Mouse (Mus musculus) retina, postnatal 1 day (tissue): ENCODE data around the gene Dazap1.

Source experiments
- DNase-seq: peaks from one replicate; pipeline ENCODE4 v3.0.0-alpha.2; 2012

Dazap1 gene

DNA sequence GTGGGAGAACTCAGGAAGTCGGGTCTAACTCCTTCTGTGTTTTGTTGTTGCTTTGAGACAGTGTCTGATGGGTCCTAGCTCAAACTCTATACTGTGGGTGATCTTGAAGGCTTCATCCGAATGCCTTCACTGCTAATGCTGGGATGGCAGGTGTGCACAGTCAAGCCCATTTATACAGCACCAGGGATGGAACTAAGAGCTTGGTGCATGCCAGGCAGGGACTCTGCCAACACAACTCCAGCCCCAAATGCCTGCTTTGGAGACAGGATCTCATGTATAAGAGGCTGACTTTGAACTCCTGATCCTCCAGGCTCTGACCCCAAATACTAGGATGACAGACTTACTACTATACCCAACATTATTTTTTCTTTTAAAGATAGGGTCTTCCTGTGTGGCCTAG lies 11.2 kb upstream of the Dazap1 start:
- DNase-seq: no peak

DNA sequence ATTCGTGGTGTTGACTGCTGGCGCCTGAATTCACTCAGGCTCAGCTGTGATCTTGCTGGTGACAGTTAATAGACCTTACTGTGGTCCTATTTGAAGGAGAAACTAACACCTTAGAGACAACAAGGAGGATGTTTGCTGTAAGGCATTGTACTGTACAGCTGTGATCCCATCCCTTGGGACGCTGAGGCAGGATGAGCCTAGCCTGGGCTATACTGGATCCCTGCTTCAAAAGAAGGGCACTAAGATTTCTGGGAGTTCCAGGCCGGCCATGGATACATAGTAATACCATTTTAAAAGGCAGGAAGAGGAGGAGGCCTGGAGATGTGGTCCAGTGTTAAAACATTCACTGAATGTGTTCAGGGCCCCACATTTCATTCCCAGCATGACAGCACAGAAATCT lies 10.7 kb upstream of the Dazap1 start:
- no peak for DNase-seq

DNA sequence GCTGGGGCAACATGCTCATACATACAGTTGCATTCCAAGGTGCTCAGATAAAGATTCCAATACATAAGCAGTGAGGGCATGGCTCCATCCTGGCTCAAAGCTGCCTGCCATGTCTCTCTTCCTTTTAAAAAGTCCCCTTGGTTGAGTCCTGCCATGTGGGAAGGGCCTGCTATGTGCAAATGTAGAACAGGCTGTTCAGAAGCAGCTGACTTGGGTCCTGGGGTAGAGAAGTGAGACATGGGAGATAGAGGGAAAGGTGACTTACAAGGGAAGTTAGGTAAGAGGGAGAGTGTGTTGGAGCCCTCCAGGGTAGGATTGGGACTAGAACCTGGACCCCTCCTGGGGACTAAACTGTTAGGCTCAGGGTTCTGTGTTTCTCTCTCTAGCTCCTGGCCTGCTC lies 9.3 kb upstream of the Dazap1 start:
- no peak for DNase-seq

DNA sequence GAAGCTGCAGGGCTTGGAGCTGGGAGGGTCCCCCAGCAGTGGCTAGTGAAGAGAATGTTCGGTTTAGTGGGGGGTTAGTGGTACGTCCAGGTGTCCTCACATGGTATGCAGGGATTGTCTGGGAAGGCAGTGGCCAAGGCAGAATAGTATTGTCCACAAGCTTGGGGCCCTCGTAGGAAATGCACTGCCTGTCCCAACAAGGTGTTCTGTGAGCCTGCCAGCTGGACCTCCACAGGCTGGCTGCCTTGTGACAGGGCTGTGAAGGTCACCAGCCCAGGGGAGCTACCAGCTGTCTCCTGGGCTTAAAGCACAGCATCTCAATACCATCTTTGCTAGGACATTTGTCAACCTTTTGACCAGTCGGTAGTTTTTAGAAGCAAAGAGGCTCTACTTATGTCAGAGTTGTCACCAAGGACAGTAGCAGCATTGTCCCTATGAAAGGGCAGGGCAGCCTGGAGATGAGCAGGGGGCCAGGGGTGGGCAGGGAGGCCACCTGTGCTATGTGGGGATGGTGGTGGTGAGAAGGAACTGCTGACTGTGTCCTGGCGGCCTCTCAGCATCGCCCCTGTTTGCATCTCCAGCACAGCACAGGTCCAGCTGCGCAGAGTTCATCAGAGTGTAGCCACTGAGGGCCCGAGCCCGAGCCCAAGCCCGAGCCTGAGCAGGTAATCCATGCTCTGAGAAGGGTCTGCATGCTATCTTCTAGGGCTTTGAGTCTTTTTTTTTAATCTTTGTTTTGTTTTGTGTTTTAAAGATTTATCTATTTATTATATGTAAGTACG lies 8.6 kb upstream of the Dazap1 start:
- no peak for DNase-seq

DNA sequence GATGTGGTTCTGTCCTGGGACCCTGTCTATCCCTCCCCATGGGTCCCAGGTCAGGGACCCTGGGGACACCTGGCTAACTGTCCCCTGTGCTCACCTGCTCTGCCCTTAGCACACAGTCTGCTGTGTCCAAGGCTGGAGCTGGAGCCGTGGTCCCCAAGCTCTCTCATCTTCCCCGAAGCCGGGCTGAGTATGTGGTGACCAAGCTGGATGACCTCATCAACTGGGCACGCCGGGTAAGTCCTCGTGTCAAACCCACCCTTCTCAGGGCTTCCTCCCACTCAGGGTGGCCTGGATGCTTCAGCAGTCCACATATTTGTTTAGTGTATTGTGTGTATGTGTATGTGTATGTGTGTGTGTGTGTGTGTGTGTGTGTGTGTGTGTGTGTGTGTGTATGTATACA lies 7.7 kb upstream of the Dazap1 start:
- no peak for DNase-seq

DNA sequence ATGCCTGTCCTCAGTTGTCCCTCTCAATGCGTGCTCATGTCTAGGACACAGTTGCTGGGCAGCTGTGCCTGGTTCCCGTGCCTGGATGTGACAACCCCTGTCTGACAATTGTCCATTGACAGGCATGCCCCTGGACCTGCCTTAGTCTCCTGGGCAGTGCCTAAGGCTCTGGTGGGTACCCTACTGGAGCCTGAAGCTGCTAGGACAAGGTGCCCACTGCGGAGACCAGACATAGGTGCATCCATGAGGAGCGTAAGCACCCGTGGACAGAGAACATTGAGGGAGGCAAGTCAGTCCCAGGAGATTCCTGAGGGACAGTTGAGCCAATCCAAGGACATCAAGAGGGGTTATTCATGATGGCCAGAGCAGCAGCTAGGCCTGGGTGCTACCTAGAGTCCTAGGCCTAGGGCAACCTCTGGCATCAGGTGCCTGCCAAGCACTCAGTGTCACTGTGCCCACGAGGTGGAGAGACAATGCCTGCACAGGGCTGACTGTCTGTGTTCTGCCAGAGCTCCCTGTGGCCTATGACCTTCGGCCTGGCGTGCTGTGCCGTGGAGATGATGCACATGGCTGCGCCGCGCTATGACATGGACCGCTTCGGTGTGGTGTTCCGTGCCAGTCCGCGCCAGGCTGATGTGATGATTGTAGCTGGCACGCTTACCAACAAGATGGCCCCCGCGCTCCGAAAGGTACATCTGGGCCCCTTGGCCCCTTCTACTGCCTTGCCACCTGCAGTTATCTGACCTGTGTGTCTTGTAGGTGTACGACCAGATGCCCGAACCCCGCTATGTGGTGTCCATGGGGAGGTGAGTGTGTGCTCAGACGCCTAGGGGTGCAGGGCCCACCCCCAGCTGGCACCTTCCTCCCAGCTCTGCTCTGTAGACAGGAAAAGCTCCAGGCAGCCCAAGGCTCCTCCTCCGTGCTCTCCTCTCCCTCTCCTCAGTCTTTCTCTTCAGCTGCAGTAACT lies 6.7 kb upstream of the Dazap1 start:
- no peak for DNase-seq

DNA sequence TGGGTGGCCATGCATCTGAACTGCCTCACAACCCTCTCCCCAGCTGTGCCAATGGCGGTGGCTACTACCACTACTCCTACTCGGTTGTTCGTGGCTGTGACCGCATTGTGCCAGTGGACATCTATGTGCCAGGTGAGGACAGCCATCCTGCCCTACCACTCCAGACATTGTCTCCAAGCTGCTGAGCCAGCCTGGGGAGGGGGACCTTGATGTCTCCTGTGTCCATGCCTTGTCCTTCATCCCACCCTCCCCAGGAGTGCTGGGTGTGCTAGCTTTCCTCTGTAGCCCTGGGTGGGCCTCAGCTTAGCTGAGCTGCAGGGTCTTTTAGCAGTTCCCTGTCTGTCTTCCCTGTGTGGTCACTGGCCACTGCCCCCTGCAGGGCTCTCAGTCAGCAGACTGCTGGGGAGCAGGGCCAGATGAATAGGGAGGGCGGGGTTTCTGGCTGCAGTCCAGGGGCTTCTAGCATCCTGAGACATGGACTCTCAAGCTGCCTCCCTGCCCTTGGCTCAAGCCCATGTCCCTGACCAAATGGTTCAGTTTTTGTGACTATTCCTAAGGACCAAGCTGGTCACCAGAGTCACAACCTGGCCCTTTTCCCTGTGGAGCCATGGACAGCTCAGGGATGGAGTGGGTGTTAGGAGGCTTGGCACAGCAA lies 5.3 kb upstream of the Dazap1 start:
- DNase-seq: peak; percentile 43

DNA sequence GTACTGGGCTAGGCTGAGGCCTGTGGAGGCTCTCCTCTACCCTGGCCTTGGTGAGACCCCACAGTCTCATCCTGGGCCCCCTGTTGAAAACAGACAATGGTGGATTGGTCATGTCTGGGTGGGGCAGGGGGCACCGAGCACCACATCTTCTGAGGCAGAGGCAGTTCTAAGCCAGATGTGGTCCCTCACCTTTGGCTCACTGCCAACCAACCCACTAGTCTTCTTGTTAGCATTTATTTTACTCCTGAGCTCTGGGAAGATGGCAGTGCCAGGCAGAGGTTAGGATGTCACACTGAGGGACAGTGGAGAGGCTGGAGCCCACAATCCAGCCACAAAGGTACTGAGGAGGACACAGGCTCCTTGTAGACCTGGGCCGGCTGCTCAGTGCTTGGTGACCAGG lies 3.4 kb upstream of the Dazap1 start:
- DNase-seq: no peak

DNA sequence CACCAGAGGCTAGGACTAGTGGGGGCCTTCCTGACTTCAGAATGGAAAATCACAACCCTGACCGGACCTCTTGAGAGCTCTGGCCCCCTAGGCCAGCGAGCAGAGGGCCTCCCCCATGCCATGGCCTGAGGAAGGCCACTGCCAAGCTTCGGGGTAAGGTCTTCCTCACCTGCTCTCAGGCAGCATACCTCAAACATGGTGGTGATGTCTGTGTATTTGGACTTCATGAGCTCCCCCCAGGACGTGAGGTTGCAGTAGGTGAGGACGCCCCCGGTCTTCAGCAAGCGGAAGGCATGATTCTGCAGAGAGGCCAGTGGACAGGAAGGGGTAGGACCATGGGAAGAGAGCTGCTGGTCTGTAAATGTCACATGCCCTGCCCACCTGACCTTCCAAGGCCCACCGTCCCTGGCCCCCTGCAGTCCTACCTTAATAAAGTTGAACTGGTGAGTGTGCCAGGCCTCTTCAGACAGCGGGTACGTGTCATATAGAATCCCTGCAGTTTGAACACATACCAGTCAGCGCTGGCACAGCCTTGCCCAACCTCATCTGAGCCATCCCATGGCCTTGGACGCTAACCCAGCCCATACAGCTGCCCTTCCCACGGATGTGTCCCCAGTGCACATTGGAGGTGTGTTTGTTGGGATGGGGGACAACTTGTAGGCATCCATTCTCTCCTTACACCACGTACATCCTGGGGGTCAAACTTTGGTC lies 2.4 kb upstream of the Dazap1 start:
- no peak for DNase-seq

DNA sequence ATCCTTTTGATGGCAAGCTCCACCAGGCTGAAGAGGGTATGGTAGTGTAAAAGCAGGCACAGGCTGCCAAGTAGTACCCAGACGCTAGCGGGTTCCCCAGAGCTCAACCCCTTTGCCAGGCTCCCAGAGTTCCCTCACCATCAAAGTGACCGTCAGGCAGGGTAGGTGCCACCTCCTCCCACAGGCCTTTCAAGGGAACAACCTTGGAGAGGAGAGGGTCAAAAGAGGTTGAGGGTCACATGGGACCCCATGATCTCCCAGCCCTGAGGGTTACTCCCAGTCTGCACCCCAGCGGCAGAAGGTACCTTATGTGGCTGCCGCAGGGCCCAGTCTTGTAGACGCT lies 1.9 kb upstream of the Dazap1 start:
- no peak for DNase-seq

DNA sequence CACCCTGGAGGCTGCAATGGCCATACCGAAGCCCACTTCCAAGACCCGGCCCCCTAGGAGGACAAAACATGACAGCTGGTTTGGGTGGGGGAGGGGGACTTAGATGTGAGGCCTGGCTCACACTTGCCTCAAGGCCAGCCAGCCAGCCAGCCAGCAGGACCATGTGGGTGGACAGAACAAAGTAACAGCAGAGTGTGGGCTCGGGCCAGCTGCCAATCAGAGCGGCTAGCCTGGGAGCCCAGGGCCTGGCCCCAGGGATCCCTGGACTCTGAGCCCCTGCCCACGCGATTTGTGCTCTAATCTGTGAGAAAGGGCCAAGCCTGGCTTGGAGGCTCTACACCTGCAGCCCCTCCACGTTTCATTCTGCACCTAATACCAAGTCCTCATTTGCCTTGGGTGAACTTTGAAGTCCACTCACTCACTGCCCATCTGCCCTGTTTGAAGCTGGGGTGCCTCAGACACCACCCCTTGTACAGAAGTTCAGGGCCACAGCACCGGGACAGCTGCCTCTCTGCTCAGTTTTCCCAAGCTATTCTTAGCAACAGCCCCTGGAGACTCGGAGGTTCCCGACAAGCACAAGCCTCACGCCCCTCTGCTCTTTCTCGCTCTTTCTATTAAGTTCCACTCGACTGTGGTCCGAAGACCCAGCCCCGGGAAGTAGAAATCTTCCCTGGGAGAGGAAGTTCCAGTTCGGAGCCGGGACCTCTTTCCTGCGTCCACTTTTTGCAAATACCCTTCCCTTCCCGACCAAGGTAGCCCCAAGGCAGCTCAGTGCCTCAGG lies 1.2 kb upstream of the Dazap1 start:
- peak; percentile 82 for DNase-seq

DNA sequence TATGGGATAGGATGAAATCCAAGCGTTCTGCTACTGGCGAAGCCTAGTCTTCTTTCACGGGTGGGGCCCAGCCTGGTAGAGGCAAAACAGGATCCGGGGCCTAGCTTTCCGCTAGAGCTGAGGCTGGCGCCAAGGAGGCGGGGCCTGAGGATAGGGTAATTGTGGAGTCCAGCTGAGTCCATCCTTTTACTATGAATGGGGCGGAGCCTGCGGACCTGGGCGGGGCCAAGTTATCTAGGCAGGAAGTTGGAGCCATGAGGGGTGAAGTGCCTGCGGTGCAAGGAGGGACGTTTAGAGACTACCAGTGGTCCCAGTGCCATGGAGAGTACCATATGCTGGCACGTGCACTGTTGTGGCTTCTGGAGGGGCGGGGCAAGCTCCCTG lies 291 bp downstream of the Dazap1 start:
- peak; percentile 96 for DNase-seq

DNA sequence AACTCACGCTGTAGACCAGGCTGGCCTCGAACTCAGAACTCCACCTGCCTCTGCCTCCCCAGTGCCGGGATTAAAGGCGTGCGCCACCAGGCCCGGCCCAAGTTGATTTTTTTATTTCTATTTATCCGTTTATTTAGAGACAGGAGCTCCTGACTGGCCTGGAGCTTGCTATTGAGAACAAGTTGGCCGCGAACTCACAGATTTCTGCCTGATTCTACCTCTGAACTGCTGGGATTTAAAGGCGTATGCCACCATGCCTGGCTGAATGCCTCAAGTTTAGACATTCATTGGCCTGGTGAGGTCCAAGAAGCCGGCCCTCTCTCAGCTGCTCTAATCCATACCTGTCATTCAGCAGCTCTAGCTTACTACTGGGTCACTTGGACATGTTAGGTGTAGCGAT lies 883 bp downstream of the Dazap1 start:
- DNase-seq: no peak

DNA sequence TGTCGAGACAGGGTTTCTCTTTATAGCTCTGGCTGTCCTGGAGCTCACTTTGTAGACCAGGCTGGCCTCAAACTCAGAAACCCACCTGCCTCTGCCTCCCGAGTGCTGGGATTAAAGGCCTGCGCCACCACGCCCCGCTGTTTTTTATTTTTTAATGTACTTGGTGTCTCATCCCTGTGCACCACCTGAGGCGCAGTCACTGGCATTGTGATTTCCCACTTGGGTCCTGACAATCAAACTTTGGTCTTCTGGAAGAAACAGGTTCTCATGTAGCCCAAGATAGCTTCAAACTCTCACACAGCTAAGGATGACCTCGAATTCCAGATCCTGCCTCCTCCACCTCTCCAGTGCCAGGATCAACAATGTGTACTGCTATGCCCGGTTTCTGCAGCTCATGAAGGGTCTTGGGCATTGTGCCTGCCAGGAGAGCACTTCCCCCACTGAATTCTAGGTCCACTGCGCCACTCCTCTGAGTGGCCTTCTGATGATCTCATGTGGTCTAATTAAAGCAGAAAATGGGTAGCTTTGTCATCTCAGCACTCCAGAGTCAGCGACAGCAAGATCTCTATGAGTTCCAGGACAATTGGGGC lies 1.6 kb downstream of the Dazap1 start:
- no peak for DNase-seq

DNA sequence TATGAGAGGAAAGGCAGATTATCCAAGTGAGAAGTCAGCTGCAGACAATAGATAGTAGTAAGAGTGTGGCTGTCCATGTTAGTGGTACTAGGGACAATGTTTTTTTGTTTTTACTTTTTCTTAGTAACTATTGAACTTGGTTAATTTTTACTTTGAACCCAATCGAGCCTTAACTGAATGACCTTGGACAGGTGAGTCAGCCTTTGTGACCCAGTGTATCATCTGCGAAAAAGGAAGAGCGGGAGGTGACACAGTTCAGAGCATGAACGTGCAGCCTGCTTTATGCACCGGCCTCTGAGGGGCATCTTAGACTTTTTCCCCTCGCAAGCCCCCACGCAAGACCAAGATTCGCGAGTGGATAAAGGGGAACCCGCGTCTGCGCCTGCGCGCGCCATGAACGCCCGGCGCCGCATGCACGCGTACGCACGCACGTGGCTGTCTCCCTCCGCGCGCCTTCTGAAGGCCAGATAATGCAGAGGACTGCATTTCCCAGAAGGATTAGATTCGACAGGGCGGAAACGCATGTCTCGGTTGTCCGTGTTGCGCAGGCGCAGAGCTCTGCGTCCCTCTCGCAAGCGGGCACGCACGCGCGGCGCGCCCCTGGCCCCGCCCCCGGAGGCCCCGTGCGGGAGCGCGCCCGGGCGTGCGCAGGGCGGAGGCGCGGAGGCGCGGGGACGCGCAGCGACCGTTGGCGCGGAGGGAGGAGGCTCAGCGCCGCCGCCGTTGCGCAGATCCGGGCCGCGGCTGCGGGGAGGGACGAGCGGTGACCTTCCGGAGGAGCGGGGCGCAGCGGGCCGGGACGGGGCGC lies 3.3 kb downstream of the Dazap1 start:
- peak; percentile 99 for DNase-seq

DNA sequence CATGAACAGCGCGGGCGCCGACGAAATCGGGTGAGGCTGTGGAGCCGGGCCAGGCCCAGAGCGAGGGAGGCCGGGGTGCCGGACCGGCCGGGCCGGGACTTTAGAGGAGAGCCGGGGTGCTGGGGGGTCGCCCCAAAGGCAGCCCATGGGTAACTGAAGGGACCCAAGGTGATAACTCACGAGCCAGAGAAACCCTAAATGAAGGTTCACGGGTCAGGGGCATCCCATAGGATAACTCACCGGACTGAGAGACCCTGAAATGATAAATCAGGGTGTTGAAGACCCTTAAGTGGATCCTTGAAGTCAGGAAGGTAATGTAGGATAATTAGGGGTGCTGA lies 3.8 kb downstream of the Dazap1 start:
- no peak for DNase-seq

DNA sequence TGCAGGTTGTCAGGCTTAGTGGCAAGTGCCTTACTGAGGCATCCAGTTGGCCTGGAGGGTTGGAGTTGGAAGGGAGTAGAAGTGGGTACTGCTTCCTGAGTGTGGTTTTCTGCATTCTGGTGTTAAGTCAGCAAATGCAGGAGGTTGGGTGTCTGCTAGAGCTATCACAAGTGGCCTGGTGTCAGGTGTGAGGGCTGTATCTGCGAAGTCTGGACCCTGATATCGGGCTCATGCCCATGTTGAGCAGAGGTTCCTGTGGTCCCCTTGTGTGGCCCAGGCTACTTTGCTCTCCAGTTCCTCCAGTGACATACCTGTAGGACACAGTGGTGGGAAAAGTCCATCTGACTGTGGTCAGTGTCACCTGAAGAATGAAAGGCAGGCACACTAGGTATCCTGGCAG lies 8.8 kb downstream of the Dazap1 start:
- no peak for DNase-seq

DNA sequence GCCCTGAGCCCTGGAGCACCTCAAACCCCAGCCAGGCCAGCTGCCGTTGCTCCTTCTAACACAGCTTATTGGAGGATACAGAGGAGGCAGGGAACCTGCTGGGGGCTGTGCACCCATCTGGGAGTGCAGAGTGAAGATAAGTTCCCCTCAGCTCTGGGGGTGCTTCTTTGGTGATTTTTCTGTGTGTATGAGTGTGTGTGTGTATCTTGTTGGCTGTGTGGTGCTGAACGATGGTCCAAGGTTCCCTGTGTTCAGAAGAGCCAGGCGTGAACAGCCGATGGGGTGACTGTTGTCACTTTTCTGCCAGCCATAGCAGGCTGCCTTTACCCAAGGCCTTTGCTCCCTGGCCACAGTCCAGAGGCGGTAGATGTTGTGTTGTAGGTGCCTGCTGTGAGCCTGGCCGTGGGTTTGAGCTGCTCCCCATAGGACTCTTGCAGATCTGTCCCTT lies 9.5 kb downstream of the Dazap1 start:
- DNase-seq: no peak

DNA sequence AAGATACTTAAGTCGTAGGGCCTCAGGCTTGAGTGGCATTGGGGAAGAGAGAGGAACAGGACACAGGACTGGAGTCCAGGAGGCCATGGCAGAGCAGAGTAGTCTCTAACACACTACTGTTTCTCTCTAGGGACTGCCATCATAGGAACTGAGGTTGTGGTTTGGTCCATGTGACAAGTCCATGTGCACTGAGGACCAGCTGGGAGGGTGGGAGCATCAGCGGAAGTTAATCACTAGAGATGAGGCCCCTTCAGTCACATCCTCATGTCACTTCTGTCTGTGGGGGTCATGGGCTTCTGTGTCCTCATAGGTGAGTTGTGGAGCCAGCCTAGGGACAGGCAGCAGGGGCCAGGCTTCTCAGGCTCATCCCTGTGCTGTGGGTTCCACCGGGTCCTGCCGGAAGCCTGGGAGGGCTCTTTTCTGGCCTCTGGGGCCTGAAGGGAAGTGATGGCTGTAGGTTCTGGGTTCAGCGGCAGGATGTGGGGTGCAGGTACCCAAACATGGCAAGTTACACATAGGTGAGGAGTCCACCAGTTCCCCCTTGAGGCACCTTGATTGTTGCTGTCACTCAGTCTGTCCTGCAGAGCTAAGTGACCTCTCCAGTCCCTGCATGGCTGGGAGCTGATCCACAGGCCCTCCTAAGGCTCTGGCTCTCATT lies 10.0 kb downstream of the Dazap1 start:
- no peak for DNase-seq

DNA sequence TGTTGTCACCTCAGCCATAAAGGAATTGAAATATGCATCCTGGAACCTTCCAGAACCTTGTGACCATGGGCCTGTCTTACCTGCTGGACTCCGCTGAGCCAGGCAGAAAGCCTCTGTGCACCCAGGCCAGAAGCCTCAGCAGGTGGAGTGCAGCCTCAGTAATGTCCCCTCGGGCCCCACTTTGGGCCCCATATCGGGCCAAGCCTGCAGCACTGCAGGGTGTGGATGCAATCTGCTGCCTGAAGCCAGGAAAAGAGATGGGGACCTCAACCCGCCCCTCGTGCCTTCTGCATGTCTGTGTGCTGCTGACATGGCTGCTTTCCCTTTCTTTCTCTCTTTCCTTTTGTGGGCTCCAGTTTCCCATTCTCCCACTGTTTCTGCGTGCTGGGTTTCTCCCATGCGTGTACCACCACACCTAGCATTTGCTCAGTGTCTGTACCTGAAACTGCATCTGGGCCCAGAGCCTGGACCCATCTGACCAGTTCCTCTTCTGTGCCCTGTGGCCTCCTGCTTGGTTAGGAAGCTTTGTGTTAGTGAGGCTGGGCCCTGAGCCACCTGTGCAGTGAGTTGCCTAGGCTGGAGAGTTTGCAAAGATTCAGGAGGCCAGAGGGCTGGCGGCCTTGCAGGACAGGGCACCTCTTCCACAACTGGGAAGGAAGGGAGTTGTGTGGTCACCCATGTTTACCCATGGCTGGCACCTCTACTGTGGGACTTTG lies 10.7 kb downstream of the Dazap1 start:
- no peak for DNase-seq
